Mouse (Mus musculus): Measurements from ENCODE around the gene Rpl5. TPM values are rescaled to one million over a fixed set of nuclear protein-coding genes. Genes with fewer than 3 reads are reported as not detected.

Rpl5 gene
- polyA plus RNA-seq, 2 experiments = 66.4 to 273 TPM

DNA sequence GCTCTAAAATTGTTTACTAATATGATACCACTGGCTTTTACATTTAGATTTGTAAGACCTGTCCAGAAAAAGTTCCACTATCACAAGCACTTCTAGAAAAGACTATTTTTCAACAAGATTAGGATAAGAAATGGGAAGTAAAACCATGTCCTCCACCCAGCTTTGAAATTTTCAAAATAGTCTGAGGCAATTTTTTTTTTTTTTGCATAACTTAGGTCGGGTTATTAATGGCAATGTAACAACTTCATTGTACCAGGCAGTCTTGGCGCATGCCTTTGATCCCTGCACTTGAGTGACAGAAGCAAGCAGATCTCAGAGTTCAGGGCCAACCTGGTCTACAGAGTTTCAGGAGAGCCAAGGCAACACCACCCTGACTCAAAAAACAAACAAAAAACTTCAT, 30.6 kb upstream of the Rpl5 start:
- Histone ChIP-seq H3K36me3 (ENCODE audit: control insufficient read depth, insufficient read depth, low read length) (no peaks in the 10 kb centered on the region), H3K4me3 (replicated peaks; ENCODE audit: low read length) (no peak overlapping the region), H3K4me1 (ENCODE audit: control insufficient read depth, insufficient read depth, low read length) (peaks cover 8% of the 10 kb centered on the region; the same call in 1 of the 2 replicates), H3K9me3 (ENCODE audit: control insufficient read depth, low read length) (no peaks in the 10 kb centered on the region), H3K27ac (replicated peaks; ENCODE audit: low read depth, low read length) (no peak overlapping the region), H3K9ac (ENCODE audit: low read depth, low read length, severe bottlenecking) (no peak overlapping the region), H3K4me2 (replicated peaks; ENCODE audit: low read depth, low read length, severe bottlenecking) (no peak overlapping the region), H3K27me3 (ENCODE audit: control insufficient read depth, insufficient read depth, low read length) (no peaks in the 10 kb centered on the region)
- WGBS = 61% methylated on average over 2 of the region's 2 CpGs
- no peak for ATAC-seq (ENCODE audit: low FRiP score, low read depth)
- TF ChIP-seq POLR2A (IDR thresholded peaks at IDR 0.05; ENCODE audit: borderline replicate concordance, extremely low read depth, insufficient read depth, insufficient read length) = no peak
- no peak for DNase-seq (ENCODE audit: low spot score)

DNA sequence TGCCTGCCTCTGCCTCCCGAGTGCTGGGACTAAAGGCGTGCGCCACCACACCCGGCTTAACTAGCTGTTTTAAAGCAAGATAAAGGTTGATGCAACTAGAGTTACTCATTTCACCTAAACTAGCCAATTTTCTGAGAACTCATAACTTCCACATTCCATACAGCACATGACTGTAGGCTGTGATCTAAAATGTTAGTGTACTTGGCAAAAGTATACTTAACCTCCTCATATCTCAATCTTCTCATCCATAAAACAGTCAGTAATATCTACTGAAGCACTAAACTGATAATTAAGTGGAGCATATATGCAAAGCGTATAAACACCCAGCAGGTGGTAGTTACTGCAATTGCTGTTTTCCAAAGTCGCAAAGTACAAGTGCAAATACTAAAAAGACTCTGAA, 27.0 kb upstream of the Rpl5 start:
- Histone ChIP-seq H3K9me3 (ENCODE audit: control insufficient read depth, low read length) (no peaks in the 10 kb centered on the region), H3K27me3 (ENCODE audit: control insufficient read depth, insufficient read depth, low read length) (no peaks in the 10 kb centered on the region), H3K4me3 (replicated peaks; ENCODE audit: low read length) (no peak overlapping the region), H3K4me2 (replicated peaks; ENCODE audit: low read depth, low read length, severe bottlenecking) (no peak overlapping the region), H3K4me1 (ENCODE audit: control insufficient read depth, insufficient read depth, low read length) (peaks cover 2% of the 10 kb centered on the region; the same call in 1 of the 2 replicates), H3K27ac (replicated peaks; ENCODE audit: low read depth, low read length) (no peak overlapping the region), H3K9ac (ENCODE audit: low read depth, low read length, severe bottlenecking) (no peak overlapping the region), H3K36me3 (ENCODE audit: control insufficient read depth, insufficient read depth, low read length) (no peaks in the 10 kb centered on the region)
- no peak for TF ChIP-seq POLR2A (IDR thresholded peaks at IDR 0.05; ENCODE audit: borderline replicate concordance, extremely low read depth, insufficient read depth, insufficient read length)
- DNase-seq (ENCODE audit: low spot score) (no peak), ATAC-seq (ENCODE audit: low FRiP score, low read depth) (no peak)
- WGBS = 83% methylated on average over 6 of the region's 6 CpGs

DNA sequence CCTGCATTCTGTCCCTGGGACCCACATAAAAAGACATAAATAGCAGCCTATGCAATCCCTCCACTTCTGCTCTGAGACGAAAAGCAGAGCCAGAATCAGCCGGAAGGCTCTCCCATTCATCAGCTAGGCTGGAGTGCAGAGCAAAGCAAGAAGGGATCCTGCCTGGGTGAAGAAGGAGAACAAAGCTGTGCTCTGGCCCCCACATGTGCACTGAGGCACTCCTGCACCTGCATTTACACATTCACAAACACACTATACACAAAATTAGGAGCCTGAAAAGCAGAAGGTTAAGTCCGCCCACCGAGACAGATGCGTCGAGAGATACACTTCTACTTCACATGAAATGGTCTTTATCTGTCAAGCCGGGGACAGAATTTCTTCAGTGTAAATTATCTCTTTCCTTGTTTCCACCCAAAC, 26.4 kb upstream of the Rpl5 start:
- no peak overlapping the region for H3K4me2 ChIP-seq (replicated peaks; ENCODE audit: low read depth, low read length, severe bottlenecking)
- H3K9ac ChIP-seq (ENCODE audit: low read depth, low read length, severe bottlenecking) = no peak overlapping the region
- no peak for TF ChIP-seq POLR2A (IDR thresholded peaks at IDR 0.05; ENCODE audit: borderline replicate concordance, extremely low read depth, insufficient read depth, insufficient read length)
- no peak for DNase-seq (ENCODE audit: low spot score)
- H3K36me3 ChIP-seq (ENCODE audit: control insufficient read depth, insufficient read depth, low read length) = no peaks in the 10 kb centered on the region
- H3K9me3 ChIP-seq (ENCODE audit: control insufficient read depth, low read length) = no peaks in the 10 kb centered on the region
- no peak overlapping the region for H3K4me3 ChIP-seq (replicated peaks; ENCODE audit: low read length)
- 62% methylated on average over 7 of the region's 7 CpGs for WGBS
- no peak for ATAC-seq (ENCODE audit: low FRiP score, low read depth)
- no peaks in the 10 kb centered on the region for H3K27me3 ChIP-seq (ENCODE audit: control insufficient read depth, insufficient read depth, low read length)
- H3K4me1 ChIP-seq (ENCODE audit: control insufficient read depth, insufficient read depth, low read length) = peaks cover 2% of the 10 kb centered on the region; the same call in 1 of the 2 replicates
- H3K27ac ChIP-seq (replicated peaks; ENCODE audit: low read depth, low read length) = no peak overlapping the region

DNA sequence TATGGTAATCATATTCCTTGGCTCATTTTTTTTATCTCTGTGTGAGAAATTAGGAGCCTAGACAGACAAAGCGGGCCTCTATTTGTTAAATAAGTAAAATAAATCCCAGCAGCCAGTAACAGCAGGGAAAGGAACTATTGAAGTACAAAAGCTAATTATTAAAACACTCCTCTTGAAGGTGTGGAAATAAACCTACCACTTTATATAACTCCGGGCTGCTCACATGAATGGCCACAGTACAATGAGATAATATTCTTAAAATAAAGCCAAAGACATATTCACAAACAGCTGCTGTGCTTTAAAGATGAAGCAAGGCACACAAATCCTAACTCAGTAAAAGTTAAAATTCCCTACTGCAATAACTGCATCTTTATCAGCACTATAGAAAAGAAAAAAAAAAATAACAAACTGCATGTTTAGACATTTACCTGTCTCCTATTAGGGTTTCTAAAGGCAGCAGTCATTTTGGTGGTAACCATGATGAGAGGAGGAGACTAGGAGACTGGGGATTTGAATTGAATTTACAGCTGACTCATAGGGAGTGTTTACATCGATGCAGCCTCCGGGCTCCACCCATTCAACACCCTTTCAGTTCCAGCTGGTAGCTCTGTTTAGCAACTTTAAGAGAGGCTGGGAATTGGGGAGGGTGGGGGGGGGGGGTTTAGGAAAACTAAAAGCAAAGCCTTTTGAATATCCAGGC, 25.6 kb upstream of the Rpl5 start, which contains the start of gene Evi5:
Evi5 (minus strand) TSS at position 547 of the 700 bp plus-strand sequence.
- H3K36me3 ChIP-seq (ENCODE audit: control insufficient read depth, insufficient read depth, low read length) = no peaks in the 10 kb centered on the region
- H3K4me1 ChIP-seq (ENCODE audit: control insufficient read depth, insufficient read depth, low read length) = peaks cover 2% of the 10 kb centered on the region; the same call in 1 of the 2 replicates
- H3K27ac ChIP-seq (replicated peaks; ENCODE audit: low read depth, low read length) = no peak within 1 kb of the TSS
- H3K4me3 ChIP-seq (replicated peaks; ENCODE audit: low read length) = no peak within 1 kb of the TSS
- H3K9ac ChIP-seq (ENCODE audit: low read depth, low read length, severe bottlenecking) = no peak within 1 kb of the TSS
- WGBS = 41% methylated on average over 4 of the region's 4 CpGs
- DNase-seq (ENCODE audit: low spot score) = no peak
- H3K9me3 ChIP-seq (ENCODE audit: control insufficient read depth, low read length) = no peaks in the 10 kb centered on the region
- no peaks in the 10 kb centered on the region for H3K27me3 ChIP-seq (ENCODE audit: control insufficient read depth, insufficient read depth, low read length)
- H3K4me2 ChIP-seq (replicated peaks; ENCODE audit: low read depth, low read length, severe bottlenecking) = no peak within 1 kb of the TSS
- no peak for ATAC-seq (ENCODE audit: low FRiP score, low read depth)
- TF ChIP-seq POLR2A (IDR thresholded peaks at IDR 0.05; ENCODE audit: borderline replicate concordance, extremely low read depth, insufficient read depth, insufficient read length) = no peak

DNA sequence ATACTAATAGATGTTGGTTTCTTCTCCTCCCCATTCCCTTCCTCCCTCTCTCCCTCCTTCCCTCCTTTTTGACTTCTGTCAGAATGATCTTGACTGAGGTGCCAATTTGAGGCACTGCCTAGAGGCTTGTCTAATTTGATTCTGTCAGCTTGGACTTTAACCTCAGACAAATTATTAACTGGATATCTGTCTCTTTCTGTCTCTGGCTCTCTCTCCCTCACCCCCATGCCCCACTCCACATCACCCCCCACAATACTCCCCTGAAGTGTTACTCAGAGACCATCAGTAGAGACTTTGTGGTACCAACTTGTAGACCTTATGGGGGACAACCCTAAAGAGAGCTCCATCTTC, 25.1 kb upstream of the Rpl5 start:
- DNase-seq (ENCODE audit: low spot score) (no peak), ATAC-seq (ENCODE audit: low FRiP score, low read depth) (no peak)
- H3K4me3 ChIP-seq (replicated peaks; ENCODE audit: low read length) = no peak overlapping the region
- no peak for TF ChIP-seq POLR2A (IDR thresholded peaks at IDR 0.05; ENCODE audit: borderline replicate concordance, extremely low read depth, insufficient read depth, insufficient read length)
- H3K4me1 ChIP-seq (ENCODE audit: control insufficient read depth, insufficient read depth, low read length) = peaks cover 2% of the 10 kb centered on the region; the same call in 1 of the 2 replicates
- no peaks in the 10 kb centered on the region for H3K36me3 ChIP-seq (ENCODE audit: control insufficient read depth, insufficient read depth, low read length)
- no peaks in the 10 kb centered on the region for H3K9me3 ChIP-seq (ENCODE audit: control insufficient read depth, low read length)
- H3K4me2 ChIP-seq (replicated peaks; ENCODE audit: low read depth, low read length, severe bottlenecking) = no peak overlapping the region
- no peak overlapping the region for H3K9ac ChIP-seq (ENCODE audit: low read depth, low read length, severe bottlenecking)
- H3K27ac ChIP-seq (replicated peaks; ENCODE audit: low read depth, low read length) = no peak overlapping the region
- H3K27me3 ChIP-seq (ENCODE audit: control insufficient read depth, insufficient read depth, low read length) = no peaks in the 10 kb centered on the region

Data from limb, embryonic 14.5 days (tissue).